Mouse (Mus musculus) urinary bladder, postnatal 14 days (tissue): ENCODE results near the gene Eed.
"Not testable (repeated sequence)": the region's sequence is repeated elsewhere in the genome, so short reads cannot be mapped to it uniquely, and the experiment has no call there.

ENCODE experiments used
- DNase-seq: peaks from one replicate; pipeline ENCODE4 v3.0.0; 2021; ENCODE audit warnings: low spot score

The Eed gene

DNA sequence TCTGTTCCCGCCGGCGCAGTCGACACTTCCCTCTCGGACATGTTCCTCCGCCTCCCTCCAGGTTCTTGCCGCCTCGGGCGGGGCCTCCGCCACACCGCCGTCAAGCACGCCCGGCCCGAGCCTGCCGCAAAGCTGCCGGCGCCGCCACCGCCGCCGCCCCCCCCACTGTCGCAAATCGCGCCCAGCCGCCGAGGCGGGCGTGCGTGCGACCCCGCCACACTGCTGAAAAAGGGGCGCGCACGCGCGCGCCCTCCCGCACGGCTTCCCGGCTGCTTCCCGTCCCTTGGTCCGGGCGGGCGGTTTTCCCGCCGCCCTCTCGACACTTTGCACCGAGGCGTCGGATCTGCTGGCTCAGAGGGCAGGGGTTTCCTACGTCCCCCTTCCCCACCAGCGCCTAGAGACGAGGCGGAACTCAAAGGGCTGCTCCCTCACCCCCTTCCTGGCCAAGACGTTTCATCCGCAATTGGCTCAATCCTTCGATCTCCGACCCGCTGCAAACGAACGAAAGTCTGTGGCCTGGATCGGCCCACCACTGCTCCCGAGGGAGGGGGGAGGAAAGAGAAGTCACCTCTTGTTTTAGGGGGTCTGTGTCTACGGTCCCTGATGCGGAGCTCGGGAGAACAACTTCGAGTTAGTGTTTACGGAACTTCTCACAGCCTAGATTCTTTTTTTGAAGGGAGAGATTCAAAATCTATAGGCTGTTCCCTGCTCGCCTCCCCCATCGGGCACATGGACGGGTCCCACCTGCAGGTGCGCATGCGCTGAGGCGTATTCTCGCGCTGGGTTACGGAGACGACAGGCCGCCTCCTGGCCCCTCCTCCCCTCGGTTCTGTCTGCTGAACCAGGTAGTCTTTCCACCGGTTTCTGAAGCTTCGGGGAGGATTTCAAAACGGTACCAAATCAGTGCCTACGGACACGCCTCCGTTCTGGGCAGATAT lies at the start of gene Eed:
TSS of gene Eed (minus strand) at position 499 of the 938 bp plus-strand sequence.
- DNase-seq: peak; percentile 95

DNA sequence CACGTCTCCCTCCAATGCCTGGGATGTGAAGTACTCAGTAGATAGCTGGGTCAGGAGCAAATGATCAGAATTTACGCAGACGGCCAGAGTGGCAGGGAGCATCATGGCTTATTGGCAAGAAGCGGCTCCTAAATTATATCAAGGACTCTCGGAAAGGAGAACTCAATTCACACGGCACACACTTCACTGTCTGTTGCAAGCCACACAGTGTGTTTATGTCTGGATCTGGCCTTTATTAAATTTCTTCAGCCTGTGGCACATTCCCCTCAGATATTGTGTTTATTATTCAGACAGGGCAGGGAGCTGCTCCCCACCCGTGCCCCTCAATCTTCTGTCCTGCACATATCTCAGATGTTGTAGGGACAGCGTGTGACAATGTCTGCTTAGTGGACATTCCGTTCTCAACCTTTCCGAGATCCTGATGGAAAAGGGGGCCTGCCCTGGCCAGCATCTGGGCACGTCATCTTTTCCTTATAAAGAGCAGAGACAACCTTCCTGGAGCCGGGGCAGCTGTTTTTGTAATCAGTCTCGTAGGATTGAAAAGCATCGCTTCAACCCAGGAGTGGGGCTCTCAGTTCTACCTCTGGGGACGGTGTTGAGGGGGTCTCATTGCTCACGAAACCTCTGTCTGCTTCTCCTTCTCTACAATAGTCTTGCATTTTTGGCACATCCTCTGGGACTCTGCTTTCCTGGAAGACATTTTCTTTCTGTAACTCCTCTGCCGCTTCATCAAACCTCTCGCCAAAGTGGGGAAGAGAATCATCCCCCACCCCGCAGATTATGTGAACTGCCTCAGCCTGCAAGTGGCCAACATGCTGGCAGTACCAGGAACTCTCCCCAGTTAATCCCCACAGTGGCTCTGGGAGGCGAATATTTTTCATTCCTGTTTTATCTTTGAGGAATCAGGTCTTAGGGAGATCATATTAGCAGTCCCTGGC lies 49.0 kb upstream of the Eed start:
- peak; percentile 45 for DNase-seq

DNA sequence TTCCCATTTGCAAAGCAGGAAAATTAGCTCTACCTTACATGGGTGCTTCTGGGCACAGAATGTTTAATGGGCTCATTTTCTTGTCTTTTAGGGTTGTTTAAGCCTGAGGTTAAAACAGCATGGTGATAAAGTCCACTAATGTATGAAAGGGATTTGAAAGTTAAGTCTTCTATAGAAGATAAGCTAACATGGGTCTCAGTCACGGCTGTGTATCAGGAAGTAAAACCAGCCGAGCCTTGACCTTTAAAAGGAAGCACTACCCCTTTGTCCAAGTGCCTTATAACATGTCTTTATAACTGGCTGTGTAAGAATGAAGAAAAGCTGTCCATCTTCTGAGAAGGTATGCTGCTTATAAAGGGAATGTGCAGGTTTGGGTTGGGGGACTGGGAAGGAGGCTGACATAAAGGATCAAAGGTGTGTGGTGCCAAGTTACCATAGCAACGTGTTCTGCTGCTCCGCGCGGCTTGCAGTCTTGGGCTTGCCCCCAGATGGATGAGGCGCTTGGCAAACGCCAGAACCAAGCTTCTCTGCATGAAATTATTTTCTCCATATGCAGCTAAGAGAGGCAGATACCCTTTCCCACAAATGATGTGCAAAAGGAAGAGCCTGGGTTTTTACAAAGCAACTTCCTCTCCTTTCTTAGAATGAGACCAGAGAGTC lies 48.2 kb upstream of the Eed start:
- DNase-seq: no peak

DNA sequence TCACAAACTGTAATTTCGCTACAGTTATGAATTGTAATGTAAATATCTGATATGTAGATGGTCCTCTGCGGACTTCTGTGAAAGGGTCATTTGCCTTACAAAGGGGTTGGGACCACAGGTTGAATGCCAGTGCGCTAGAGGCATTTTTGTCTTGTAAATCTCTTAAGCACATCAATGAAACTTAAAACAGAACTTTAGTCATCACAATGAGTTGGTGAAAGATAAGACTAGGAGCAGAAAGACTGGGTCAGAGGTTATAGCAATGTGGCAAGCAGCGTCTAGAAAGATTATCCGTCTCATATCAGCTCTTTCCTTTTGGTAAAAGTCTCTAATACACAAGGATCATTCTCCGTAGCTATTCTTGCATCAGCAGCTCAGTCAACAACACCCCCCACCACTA lies 44.2 kb upstream of the Eed start:
- DNase-seq: no peak

DNA sequence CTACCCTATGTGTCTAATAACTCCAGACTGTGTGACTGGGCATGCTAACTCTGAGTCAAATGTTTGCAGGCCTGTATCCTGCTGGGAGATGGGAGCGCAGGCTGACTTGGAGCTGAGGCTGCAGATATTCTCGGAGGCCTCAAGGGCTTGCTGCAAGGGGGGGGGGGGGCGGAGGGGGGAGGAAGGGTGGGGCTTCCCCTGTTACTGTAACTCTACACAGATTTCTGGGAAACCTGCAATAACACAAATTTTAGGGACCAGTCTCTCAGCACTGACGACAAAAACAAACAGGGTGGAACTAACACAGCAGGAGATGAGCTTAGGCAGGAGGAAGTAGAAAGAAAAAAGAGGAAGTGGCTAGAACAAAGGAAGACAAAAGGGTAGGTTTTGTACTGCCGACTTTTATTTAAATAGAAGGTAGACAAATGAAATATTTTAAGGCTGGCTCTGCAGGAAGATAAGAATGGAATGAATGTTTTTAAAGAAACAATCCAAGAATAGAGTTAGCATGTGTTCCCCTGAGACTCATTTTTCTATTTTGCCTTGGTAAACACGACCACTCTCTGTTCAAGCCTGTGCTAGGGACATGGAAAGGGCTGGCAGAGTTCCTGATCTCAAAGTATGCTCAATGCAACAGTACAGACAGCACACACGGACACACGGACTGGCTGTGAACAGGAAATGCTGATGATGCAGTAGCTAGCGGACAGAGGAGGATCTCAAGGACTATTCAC lies 42.4 kb upstream of the Eed start:
- no peak for DNase-seq

DNA sequence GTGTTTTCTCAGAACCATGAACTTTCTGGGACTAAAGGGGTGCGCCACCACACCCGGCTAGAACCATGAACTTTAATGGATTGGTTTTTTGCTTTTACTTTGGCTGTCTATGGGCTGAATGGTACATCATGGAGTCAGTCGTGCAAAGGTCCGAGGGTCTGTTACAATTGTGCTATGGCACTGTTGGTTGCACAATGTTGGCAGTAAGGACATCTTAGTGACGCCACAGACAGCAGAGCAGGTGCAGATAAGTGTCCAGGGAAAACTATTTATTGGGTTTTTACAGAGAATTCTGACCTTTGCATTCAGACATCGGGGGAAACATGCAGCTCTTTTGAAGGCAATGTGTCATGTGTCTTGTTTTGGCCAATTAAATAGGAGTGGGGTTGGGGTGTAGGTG lies 39.5 kb upstream of the Eed start:
- no peak for DNase-seq

DNA sequence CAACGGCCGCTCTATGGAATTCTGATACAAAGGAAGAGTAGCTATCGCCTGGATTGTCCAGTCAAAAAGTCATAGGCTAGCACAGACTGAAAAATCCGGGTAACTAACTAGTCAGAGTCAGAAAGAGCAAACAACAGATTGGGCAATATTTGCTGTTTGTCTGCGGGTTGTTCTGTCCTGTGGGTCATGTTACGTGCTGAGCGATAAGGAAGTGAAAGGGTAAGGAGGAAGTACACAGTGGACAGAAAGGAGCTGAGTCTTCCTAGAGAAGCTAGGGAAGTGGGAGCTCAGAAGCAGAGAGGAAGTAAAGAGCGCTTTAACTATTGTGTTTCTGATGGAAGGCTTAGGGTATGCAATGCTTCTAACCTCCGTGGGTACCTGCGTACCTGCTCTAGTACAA lies 38.8 kb upstream of the Eed start:
- DNase-seq: peak; percentile 41

DNA sequence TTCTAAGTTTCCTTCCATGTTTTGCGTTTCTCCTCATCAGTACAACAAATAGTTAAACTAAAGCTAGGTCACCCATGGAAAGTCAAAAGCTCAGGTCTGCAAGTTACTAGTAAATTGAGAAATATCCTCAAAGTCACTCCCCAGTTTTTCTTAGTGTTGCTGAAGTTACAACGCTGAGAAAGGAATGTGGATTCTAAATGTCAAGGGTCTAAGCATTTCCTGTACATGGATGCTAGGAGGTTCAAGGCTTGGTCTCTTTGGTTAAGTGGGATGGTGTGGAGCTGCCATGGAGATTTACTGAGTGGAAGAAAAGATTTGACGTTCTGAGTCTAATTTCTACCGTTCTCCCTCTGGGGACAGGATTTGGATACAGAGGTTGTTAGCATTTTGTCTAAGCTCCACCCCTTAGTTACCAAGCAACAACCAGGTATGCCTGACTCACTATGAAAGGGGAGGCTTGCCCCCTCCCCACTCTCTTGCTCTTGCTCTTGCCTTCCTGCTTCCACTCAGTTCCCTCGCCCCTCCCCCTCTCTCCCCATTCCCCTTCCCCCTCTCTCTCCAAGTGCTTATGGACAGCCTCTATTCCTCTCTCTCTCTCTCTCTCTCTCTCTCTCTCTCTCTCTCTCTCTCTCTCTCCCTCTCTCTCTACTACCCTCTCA lies 36.3 kb upstream of the Eed start:
- DNase-seq: no peak

DNA sequence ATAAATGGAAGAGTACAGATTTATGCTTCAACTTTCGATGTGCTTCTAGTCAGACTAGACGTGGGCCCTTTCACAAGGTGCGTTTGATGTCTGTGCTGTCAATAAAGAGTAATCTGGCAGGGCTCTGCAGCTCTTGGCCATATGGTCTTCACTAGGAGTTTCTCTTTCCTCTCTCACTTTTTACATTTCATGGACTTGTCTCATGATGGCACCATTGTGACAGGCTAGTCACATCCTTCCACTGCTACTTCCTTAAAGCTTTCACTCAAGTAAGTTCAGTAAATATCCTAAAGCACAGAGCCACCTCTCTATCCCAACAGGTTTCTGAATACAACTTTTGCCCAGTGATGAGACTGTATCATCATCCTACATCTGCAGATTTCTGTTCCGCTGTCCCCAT lies 35.7 kb upstream of the Eed start:
- DNase-seq: no peak

DNA sequence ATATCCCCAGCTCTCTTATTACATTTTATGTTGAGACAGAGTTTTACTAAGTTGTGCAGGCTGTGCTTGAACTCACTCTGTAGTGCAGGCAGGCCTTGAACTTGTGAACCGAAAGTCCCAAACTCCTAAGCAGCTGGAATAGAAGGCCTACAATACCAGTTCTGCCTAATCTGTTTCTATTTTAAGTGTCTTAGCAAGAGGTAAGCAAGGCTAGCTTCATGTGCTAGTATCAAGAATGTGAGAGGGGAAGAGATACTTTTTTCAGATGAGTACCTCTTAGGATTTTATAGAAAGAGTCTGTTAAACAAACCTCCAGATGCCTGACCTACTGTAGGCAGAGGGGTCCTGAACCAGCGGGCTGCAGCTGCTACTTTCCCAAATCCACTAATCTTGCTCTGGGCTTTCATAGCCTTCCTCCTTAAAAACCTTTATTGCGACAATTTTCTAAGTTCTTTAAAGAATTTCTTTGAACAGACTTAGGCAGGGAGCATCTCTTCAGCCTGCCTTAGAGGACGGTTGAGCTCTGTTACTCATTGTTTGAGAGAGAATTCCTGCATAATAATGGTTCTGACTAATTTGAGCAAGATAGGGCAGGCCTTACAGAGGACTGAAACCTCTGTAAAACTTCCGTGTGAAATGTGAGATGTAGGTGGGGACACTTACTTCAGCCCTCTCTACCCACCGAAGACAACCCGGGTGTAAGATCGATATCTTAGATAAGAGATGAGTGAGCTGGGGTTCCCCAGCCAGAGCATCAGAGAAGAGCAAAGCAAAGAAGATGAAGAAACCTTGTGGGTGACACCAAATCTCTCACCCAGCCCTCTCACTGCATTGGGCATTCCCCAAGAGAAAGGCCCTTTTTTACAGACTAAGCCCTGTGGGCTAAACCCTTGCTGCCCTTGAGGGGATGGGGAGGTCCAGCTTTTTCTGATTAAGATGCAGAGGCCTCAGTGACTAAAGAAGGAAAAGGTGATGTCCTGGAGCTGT lies 26.2 kb upstream of the Eed start:
- DNase-seq: no peak

DNA sequence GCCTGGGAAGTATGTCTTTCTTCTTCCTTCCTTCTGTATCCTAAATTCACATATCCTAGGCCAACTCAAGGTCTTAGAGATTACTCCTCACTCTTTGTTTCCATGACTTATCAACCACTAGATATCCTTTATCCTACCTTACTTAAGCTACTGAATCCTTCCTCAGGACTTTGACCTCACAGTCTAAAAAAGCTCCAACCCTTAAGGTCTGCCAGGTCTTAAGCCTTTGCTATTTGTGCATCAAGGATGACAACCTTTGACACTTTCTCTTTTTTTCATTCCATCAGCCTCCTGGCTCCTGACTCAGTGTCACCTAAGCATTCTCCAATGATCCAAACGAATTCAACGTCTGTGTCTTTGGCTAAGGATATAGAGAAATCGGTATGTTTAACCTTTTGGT lies 24.0 kb upstream of the Eed start:
- DNase-seq: no peak

DNA sequence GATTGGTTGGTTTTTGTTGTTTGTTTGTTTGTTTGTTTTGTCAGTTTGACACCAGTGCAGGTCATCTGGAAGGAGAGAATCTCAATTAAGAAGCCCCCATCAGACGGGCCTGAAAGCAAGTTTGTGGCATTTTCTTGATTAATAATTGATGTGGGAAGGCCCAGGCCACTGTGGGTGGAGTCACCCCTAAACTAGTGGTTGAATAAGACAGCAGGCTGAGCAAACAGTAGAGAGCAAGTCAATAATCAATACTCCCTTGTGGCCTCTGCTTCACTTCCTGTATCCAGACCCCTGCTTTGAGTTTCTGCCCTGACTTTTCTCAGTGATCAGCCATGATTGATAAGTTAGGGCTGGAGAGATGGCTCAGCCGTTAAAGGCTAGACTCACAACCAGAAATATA lies 21.6 kb upstream of the Eed start:
- DNase-seq: no peak

DNA sequence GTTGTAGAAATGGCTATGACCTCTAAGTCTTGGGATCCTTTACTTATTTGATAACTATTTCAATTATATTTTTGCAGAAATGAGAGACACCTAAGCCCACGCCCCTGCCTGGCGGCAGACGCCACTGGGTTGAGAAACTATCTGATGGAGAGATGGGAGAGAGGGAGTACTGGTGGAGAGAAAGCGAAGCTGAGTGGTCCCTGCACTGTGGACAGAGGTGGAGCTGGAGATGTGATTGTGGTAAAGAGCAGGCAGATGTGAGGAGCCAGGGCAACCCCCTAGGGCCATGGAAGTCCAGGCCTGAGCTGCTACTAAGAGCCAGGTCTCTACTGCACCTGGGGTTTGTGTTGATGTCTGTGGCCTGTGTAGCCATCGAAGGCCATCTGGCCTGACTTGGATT lies 18.7 kb upstream of the Eed start:
- no peak for DNase-seq

DNA sequence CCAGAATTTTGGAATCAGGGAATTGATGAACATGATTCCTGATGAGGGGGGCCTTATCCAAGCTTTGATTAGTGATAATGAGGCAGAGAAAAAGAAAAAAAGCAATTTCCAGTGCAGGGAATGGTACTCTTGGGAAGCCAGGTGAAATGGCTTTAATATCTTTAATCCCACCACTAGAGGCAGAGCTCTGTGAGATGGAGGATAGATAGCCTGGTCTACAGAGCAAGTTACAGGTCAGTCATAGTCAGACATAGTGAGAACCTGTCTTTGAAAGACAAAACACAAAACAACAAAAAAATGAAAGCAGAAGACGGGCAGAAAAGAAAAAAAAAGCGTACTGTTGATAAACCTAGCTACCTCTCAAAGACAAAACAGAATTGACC lies 17.8 kb upstream of the Eed start:
- DNase-seq: no peak

DNA sequence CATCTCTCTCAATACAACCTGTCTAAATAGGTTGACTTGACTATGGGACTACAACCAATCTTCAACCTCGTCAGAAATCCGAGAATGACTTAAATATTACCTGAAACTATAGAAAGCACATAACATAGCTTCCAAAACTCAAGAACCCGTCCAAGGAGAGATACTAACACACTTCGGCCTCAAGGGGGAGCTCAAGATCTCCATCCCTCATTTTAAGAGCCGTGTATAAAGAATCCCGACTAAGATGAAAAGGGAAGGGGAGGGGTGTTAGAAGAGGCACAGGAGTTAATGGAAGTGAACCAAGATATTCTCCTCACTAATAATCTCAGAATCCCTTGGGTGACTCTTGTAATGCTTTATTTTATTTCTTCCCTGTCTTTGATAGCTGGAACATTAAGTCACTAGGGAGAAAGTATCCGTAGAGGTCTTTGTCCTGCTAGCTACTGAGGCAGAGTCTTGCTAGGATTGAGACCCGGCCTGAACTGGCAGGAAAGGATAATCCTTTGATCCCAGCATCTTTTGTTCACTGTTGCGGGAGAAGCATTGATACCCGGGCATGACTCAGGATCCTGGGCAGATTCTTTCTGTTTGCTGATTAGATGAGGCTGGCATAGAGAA lies 17.3 kb upstream of the Eed start:
- DNase-seq: peak; percentile 40

DNA sequence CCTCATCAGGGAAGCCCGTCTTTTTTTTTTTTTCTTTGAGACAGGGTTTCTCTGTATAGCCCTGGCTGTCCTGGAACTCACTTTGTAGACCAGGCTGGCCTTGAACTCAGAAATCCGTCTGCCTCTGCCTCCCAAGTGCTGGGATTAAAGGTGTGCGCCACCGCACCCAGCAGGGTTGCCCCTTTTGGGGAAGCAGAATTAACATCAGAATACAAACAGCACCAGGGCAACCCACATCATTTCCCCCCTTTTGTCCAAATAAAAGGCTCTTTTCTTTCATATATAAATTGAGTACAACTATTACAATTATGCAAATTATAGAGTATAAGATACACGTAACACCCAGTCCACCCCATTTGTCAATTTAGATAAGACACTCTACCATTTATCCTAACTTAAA lies 16.7 kb upstream of the Eed start:
- not testable (repeated sequence) for DNase-seq

DNA sequence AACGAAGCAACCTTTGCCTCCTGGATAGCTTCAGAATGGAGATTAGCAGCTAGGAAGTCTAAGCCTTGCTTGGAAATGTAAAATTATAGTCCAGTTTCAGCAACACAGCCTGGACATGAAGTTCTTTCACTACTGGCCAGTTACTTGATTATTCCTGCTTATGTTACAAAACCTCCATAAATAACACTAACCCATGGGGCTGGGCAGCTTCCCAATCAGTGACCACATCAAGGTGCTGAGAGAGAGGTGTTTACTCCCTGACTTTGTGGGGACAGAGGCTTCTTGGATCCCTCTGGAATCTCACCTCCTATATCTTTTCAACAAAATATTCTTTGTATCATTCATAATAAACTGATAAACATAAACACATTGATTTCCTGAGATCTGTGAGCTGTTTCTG lies 12.3 kb upstream of the Eed start:
- DNase-seq: no peak

DNA sequence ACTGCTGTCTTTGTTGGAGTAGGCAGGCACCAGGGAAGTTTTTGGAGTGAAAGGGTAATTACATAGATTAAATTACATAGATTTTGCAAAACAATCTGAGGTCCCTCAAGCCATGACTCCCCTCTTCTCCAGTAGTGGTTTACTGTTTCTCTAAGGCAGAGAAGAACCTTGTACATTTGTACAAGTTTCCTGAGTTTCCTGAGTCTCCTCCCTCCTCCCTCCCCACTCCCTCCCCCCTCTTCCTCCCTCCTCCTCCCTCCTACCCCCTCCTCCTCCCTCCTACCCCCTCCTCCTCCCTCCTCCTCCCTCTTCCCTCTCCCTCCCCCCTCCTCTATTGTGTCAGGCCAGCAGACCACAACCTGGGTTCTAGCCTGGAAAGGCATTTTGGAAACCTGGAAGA lies 3.6 kb upstream of the Eed start:
- no peak for DNase-seq

DNA sequence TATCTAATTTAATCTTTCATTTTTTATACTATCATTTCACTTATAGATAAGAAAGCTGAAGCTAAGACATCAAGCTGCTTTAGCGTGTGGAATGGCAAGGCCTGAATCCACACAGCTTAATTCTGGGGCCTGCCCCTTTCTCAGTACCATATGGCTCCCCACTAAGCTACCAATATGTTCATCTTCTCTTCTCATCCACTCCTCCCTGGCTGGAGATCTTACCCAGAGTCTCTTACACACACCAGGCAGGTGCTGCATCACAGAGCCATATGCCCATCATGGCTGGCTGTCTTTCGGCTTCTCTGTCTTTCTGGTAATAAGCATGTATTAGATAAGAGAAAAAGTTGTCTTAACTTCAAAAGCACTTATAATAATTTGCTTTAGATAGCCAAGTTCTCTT lies 2.7 kb upstream of the Eed start:
- DNase-seq: no peak

DNA sequence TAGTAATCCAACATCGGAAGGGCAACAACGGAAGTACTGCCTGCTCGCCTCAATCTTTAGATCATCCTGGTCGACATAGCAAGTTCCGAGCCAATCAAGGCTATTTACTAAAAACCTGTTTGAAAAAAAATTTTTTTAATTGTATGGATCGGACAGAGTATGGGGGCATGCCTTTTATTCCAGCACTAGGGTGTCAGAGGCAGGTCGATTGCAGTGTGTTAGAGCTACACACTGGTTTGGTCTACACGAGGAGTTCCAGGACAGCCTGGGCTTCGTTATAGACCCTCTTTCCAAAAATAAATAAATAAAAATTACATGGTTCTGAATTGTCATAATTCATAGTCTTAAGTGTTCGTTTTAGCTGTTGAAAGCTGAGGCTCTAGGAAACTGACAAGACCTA lies 774 bp upstream of the Eed start:
- no peak for DNase-seq
